Mouse (Mus musculus) CD4-positive, CD25-positive, alpha-beta regulatory T cell, adult 2 months (primary cell): ENCODE results near the gene Grk6.

Experiments used
- DNase-seq: peaks from one replicate; pipeline ENCODE4 v3.0.0-alpha.2; 2012; ENCODE audit warnings: low read depth, low spot score

Gene Grk6

GRCm38 (mm10) chr13:55444937-55445315 lies at the start of gene Grk6:
Gene Grk6, plus strand, starts transcription at chr13:55445072.
- DNase-seq: peak; percentile 99

DNA sequence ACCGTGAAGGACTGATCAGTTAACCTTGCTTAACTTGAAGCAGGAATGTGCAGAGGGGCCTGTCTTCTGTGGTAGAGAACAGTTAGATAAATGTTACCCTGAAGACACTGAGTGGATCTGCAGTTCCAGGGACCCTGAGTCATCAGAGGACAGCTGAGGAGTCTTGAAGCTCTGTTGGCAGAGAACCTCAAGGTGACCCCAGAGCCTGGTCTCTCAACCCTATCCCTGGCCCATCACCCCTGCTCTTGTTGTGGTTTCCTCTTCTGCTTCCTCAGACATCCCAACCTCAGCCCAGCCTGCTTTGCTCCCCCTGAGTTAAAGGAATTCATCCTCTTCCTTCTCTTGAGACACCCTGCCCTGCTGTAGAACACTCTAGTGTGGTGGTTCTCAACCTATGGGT lies 46.8 kb upstream of the Grk6 start, which contains the start of gene Slc34a1:
Slc34a1 (plus strand) TSS at position 100 of the 400 bp plus-strand sequence.
- no peak for DNase-seq

- no peak for DNase-seq
Measured at GRCm38 (mm10) chr13:55399300-55400038, 45.4 kb upstream of the Grk6 start.

GRCm38 (mm10) chr13:55400039-55400346 lies 44.9 kb upstream of the Grk6 start:
- DNase-seq: no peak

GRCm38 (mm10) chr13:55403266-55403665 lies 41.6 kb upstream of the Grk6 start:
- no peak for DNase-seq

DNA sequence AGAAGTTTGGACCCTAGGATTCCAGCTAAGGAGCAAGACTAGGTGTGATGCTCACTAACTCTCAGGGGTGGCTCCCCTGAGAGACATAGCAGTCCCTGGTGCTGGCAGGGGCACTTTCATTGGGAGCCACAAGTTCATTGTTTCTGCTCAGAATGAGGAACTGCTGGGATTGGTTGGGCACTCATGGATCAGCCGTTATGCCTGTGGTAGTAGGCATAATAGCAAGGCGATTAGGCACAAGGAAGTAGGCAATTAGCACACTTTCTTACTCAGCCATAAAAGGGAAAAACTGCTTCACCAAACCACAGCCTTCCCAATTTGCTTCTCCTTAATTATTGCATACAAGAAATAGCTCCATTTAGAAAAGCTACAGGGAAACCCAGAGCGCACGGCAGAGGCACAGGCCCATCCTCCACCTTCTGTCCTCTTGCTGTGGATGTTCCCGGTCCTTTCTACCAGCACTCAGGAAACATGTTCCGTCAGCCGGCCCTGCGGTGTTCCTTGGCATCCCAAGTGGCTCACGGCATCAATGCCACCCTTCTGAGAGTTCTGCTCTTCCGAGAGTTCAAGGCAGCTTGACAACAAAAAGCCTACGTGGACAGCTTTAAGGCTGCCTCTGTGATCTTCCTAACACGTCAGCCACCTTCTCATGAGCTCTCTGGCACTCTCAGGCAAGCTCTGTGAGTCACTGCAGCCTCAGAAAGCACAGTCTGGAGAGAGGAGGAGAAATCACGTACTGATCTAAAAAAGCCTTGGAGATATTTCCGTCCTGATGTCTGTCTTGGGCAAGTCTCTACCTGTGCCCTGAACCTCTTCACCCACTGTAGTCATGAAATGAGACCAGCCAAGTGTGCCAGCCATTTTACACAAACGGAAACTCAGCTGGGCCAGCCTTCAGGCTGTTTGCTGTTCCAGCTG lies 40.7 kb upstream of the Grk6 start:
- DNase-seq: no peak

DNA sequence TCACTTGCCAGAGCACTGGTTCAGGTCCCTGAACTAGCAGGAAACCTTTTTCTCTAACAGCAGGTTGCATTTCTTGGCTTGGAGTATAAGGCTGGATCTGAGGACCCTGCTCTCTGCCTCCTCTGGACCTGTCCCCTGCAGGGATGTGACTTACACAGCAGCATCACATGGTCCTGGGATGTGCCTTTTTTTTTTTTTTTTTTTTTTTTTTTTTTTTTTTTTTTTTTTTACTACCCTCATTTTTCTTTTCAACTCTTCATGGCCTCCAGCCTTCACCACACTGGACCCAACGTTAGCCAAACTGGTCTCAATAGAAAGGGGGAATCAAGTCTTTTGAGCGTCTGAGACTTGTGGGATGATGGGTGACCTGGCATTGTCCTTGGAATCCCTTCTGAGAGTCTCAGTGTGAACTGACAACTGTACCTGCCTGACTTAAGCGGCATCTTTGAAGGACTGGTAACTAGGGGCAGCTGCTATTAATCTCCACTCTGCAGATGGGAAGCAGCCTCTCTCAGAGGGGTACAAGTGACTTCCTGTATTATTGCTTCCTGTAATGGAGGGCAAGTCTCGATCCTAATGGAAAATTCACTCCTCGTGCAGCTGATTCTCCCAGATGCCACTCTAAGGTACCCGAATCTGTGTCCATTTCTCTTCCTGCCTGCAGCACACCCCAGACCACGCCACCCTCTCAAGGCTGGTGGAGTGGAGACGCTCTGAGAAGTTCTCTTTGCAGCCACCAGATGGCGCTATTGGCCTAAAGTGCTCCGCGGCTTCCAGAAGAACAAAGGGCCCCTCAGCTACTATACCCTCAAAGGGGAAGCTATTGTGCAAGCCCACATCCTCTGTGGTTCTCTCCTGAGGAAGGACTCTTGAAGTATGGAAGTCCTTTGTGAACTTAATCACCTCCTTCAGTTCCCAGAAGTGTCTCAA lies 39.8 kb upstream of the Grk6 start:
- peak; percentile 92 for DNase-seq

GRCm38 (mm10) chr13:55405783-55406390 lies 39.0 kb upstream of the Grk6 start:
- DNase-seq: no peak

DNA sequence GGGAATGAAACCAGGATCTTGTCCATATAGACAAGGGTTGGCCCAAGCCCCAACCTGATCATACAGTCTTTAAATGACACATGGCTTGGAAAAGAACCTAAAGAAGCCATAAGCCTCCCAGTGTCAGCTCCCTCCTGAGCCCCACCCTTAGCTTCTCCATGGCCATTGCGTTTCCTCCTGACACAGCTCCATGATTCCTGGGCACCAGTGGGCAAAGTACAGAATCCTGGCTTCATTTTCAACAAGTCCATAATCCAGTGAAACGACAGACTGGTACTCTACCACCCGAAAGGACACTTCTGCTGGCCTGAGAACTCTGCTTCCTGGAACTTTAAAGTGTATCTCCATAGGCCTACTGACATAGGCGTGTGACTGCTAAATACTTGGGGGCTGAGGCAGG lies 37.5 kb upstream of the Grk6 start:
- DNase-seq: no peak

DNA sequence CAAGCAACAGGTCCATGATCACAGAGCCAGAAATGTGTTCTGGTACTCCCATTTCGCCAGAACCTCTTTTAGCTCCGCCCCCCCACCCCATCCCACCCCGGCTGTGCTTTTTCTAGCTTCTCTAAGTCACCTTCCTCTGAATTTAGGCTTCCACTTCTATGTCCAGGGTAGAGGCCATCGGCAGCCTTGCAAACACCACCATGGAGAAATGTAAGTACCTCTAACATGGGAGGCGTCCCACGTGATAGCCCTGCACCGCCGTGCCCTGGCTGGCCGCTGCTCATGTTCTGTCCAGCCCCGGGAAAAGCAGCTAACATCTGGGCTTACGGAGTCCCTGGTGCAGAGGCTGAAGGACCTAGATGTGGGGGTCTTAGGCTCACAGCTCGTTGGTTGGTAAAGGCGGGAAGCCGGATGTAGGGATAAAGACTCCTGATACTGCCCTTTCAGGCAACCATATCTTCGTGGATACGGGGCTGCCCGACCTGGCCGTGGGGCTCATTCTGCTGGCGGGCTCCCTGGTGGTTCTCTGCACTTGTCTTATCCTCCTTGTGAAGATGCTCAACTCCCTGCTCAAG lies 36.2 kb upstream of the Grk6 start:
- DNase-seq: no peak

- no peak for DNase-seq
Measured at GRCm38 (mm10) chr13:55411826-55412225, 33.0 kb upstream of the Grk6 start.

GRCm38 (mm10) chr13:55412643-55413307 lies 32.1 kb upstream of the Grk6 start:
- no peak for DNase-seq

- DNase-seq: no peak
Measured at GRCm38 (mm10) chr13:55413333-55413732, 31.5 kb upstream of the Grk6 start.

GRCm38 (mm10) chr13:55414743-55415380 lies 30.0 kb upstream of the Grk6 start, which contains the start of gene Pfn3:
Gene Pfn3, minus strand, starts transcription at chr13:55415232.
- DNase-seq: no peak

DNA sequence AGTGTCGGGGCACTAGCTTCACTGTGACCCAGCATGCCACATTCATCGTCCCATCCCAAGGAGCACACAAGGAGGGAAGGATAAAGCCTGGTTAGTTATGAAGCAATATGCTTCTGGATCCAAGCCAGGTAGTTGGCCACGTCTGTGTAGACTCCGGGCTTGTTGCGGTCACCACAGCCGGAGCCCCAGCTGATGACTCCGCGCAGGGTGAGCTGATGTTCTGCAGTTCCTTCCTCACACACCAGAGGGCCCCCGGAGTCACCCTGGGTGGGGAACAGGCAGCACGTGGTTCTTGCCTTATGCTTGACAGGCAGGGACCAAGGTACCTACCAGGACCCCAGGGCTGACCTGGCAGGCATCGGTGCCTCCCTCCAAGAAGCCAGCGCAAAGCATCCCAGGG lies 26.9 kb upstream of the Grk6 start:
- DNase-seq: peak; percentile 91

DNA sequence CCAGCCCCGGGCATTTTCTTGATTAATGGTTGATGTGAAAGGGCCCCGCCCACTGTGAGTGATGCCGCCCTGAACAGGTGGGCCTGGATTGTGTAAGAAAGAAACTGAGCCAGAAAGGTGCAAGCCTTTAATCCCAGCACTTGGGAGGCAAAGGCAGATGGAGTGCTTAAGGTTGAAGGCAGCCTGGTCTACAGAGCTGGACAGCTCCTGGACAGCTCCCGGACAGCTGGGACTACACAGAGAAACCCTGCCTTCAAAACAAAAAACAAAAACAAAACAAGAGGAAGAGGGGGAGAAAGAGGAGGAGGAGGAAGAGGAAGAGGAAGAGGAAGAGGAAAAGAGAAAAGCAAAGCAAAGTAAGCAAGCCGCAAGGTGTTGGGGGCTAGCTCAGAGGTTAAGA lies 25.7 kb upstream of the Grk6 start:
- no peak for DNase-seq

GRCm38 (mm10) chr13:55420018-55420932 lies 24.6 kb upstream of the Grk6 start:
- DNase-seq: peak; percentile 41

DNA sequence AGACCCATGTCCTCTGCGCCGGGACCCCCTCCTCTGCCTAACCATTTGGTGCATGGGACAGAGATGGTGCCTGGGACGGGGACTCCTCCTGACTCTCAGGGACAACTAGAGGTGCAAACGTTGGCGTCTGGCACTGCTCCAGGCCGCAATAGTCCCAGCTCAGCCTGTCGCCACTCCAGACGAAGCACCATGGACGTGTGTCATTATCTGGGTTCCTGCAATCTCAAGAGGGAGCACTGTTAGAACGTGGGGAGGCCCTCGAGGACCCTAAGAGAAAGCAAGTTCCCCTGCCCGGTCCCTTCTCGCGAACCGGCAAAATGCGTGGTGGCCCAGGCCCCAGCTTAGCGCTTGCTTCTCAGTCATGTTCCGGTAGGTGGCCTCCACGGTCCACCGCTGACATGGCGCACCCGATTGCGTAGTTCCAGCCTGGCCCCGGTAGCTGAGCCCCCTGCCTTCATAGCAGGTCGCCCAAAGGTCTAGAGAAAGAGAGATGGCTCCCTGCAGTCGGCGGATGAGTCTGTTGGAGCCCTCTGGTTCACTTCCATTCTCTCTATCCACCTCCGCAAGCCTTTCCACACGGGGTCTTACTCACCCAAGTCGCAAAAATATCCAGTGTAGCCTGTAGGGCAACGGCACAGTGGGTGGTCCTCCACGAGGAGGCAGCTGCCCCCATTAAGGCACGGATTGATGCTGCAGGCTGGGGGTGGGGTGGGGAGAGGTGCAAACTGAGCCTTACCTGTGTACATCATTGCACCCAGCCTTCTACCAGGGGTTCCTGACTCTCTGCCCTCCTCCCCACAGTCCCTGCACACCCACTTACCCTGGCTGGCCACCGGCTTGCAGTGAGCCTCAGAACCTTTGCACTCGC lies 23.7 kb upstream of the Grk6 start:
- peak; percentile 91 for DNase-seq
